Mouse (Mus musculus): ENCODE results near the gene Apela.

Apela gene

DNA sequence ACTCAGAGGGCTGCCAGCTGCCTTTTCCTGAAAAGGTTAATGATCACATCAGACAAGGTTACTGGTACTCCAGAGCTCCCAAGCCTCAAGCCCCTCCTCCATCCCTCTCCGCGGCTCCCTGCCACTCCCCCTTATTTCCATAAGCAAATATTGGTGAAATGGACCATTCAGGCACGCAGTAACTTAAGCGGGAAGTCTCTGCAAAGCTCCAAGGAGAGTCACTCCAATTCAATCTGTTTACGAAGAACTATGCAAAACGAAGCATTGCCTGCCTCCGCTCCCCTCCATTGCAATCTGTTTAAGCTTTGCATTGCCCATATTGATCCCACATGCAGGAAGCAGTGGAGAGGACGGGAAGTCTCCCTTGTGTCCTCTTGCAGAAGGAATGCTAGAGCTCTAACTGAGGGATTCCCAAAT lies at the start of gene Apela:
TSS of gene Apela (minus strand) at position 220 of the 417 bp plus-strand sequence.
- peak; percentile 16 for DNase-seq (ENCODE audit: low spot score)

DNA sequence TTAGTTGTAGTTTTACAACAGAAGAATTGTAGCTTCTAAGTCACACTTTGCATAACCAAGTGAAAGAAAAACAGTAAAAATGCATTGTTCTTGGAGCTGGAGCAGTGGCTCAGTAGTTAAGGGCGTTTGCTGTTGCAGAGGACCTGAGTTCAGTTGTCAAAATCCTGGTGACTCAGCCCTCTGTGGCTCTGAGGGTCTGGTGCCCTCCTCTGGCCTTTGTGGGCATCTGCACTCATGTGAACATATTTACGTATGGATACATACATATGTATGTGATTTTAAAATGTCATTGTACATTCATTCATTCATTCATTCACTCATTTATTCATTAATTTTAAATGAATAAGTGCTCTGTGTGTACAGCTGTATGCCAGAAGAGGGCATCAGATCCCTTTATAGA lies 48.5 kb upstream of the Apela start:
- DNase-seq (ENCODE audit: low spot score) = no peak

DNA sequence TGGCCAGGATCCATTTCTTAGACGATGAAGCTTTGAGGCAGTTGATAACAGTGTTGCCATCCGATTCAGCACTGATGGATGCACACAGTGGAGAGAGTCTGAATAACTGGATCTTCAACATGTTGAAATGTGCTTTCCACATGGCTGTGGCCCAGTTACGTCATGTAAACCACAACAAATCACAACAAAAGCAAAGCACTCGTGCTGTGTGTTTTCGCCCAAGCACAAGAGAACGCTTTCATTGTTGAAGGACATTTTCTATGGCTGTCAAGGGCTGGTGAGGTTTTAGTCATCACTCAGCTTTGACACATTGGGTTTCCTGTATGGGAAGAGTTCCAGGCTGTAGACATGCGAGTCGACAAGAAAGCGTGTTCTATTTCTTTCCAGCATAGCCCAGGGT lies 43.6 kb upstream of the Apela start:
- no peak for DNase-seq (ENCODE audit: low spot score)

DNA sequence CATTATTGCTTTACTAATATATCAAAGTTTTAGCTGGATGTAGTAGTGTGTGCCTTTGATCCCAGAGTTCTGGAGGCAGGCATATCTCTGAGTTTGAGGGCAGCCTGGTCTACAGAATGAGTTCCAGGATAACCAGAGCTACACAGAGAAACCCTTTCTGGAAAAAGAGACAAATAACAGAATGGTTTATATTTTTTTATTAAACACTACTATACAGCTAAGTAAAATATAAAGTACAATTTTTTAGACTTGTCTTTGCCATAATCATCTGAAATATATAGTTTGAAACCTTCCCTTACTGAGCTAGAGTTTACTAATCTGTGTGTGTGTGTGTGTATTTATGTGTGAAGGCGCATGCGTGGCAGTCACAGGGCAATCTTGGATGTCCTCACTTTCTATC lies 37.6 kb upstream of the Apela start, which contains the start of gene Gm10663:
TSS of gene Gm10663 (plus strand) at position 301 of the 400 bp plus-strand sequence.
- DNase-seq (ENCODE audit: low spot score) = no peak

DNA sequence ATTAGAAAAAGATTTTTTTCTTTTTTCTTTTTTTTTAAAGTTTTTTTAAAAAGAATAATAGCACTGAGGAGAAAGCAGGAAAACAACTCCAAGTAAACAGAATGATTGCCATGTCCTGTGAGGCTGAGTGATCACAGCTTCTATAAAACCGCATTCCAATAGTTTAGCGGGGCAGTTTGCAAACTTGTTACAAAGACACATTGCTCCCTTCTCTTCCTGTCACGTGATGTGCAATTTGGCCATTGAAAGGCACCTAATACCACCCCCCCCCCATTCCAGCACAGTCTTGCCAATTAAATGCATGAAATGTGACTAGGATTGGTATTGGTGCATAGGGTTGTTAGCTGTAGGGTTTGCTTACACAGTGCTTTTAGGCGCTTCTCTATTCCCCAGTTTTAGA lies 33.9 kb upstream of the Apela start:
- DNase-seq (ENCODE audit: low spot score) = no peak

DNA sequence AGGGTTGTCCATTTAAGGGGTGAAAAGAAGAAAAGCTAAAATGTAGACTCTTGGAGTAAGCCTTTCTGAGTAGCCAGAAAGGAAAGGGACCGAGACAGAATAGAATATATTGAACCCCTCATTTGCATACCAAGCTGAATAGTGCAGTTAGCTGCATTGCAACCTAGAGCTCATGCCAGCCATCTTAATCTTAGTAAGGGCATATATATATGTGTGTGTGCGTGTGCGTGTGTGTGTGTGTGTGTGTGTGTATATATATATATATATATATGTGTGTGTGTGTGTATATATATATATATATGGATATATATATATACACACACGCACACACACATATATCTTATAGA lies 31.3 kb upstream of the Apela start:
- no peak for DNase-seq (ENCODE audit: low spot score)

DNA sequence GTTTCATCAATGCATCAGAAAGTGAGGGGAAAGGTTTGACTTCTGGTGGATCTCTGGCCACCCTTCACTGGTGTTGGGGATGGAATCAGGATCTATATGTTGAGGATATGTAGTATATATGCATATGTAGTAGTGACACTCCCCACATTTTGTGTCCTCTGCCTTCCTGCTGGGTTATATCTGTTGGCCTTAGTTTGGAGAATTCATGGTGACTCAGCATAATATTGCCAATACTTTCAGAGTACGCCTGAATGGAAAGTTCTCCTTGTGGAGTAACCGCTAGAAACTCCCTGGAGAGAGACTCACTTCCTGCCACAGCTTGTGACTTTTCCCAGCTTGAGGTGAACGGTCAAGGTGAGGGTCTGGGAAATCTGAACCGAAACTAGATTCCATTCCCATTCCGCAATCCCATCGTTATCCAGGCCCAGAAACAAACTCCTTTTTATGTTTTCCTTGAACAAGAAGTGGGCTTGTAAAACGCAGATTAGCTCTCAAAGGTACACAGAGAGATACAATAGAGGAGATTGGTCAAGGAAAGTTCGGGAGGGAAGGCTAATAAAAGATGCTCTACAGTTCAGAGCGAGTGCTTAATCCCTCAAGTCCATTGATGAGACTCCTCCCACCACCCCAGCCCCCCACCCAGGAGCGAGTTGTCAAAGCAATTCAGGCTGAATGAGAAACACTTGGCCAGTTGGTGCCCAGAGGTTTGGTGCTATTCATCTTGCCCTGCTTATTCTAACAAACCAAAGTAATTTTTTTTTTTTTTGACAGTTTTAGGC lies 30.7 kb upstream of the Apela start:
- DNase-seq (ENCODE audit: low spot score) = no peak

DNA sequence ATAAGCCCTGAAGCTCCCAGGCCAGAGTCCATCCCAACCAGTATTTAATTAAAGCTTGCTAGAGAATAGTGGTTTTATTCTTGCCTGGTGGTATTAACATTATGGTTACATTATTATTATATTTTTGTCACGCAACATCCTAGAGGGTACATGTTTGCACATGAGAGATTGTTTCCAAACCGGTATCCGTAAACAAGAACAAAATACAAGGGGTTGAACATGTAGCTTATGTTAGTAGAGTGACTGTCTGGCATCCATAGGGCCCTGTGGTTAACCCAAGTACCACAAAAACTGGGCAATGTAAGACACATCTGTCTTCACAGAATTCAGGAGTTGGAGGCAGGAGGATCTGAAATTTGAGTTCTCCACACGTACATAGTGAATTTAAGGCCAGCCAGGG lies 29.9 kb upstream of the Apela start:
- DNase-seq (ENCODE audit: low spot score) = no peak

DNA sequence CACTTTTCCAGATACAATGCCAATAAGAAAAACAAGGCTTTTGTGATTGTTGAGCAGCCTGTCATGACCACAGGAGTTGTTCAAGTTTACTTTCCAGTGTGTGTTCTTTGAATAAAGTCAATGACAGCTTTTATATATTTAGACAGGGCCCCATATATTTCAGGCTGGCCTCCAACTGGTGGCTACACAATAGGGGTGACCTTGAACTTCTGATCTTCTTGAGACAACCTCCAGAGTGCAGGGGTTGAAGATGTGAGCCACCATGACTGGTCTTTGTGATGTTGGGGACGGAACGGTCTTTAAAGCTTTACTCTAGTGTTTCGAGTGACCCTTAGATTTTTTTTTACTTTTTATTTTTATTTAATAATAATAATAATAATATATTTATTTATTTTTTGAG lies 28.5 kb upstream of the Apela start:
- DNase-seq (ENCODE audit: low spot score) = no peak

DNA sequence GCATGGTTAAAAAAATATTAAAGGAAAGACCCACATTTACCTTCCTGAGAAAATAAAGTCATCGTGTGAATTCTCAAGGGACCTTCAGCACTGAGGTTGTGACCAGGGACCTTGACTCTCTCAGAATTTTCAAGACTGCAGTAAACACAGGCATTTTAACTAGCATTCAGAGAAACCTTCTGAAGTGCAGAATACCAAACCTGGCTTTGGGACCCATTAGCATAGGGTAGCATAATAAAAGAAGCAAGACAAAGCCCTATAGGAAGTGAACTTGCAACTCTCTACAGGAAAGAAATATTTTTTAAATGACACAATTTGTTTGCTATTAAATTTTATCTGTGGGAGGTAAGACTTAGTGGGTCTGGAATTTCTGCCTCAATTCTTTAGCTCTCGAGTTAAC lies 26.9 kb upstream of the Apela start:
- no peak for DNase-seq (ENCODE audit: low spot score)

DNA sequence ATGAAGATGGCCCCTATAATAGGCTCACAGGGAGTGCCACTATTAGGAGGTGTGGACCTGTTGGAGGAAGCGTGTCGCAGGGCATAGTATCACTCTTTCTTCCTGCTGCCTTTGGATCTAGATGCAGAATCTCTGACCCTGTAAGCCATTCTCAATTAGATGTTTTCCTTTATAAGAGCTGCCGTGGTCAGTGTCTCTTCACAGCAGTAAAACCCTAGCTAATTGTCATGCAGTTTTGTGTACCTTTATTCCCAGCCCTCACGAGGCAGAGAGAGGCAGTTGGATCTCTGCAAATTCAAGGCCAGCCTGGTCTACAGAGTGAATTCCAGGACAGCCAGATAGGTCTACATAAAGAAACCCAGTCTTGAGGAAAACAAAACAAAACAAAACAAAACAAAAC lies 25.1 kb upstream of the Apela start:
- DNase-seq (ENCODE audit: low spot score) = no peak

DNA sequence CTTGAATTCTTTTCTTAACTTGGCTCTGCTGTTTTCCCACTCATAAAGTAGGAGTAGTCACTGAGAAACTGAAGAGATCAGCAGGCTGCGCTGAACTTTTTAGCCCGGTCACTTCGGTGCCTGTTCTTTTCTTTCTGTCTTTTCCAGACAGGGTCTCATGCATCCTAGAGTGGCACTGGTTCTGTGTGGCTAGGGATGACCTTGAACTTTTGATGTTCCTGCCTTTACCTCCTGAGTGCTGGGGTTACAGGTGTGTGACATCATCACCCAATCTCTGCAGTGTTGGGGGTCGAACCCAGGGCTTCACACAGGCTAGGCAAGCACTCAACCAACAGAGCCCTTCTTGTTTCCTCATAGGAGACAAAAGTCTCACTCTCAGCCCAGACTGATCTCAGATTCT lies 19.6 kb upstream of the Apela start:
- DNase-seq (ENCODE audit: low spot score) = no peak

DNA sequence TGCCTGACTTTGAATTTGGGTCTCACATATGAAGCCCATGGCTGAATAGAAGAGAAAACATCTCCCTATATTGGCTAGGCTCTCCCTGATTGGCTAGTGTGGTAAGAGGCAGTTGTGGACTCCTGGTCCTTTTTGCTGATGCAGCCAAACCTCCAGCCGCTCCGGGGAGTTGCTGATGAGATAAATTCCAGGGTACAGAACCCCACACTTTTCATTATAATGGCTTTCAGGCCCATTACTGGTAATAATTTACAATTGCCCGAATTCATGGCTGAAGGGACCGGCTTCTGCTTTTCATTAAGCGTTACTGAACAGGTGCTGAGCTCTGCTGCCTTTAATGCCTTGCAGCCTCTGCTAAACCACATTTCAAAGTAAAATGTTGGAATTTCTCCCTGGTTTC lies 16.8 kb upstream of the Apela start:
- DNase-seq (ENCODE audit: low spot score) = no peak

DNA sequence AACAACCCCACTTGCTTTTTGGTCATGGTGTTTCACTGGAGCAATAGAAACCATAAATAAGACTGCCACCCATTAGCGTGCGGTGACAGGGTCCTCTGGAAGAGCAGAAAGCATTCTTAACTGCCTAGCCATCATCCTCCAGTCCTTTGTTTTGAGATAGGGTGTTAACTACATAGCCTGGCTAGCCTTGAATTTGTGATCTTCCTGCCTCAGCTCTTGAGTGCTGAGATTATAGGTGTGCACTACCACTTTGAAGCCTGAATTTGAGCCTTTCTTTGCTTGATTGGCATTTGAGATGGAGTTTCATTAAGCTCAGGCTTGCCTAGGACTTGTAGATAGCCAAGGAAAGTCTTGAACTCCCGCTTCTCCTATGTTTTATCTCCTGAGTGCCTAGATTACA lies 16.4 kb upstream of the Apela start:
- DNase-seq (ENCODE audit: low spot score) = no peak

DNA sequence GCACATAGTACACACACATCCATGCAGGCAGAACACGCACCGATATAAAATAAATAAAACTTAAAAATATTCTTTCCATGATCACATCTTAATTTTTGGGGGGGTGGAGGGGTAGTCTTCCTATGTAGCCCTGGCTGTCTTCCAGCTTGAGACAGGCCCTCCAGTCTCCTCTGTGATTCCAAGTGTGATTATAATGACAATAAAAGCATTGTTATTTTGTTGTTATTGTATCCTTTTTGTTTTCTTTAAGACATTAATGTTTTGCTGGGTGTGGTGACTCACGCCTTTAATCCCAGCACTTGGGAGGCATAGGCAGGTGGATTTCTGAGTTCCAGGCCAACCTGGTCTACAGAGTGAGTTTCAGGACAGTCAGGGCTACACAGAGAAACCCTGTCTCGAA lies 10.7 kb upstream of the Apela start:
- DNase-seq (ENCODE audit: low spot score) = no peak

DNA sequence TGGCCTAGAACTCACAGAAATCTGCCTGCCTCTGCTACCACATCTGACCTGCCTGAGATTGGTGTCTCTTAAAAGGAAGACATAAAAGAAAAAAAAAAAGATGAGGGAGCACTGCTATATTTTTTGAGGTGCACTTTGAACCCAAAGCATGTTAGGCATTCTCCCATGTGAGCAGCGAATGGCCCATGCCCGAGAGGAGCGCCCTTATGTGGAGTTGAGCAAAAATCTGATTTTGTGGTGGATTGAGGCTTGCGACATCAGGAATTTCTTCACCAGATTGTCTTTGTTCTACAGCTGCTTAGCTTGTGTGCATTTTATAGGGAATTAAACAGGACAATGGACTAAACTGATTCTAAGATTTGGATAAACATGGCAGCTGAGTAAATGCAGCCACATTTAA lies 10.1 kb upstream of the Apela start:
- DNase-seq (ENCODE audit: low spot score) = no peak

DNA sequence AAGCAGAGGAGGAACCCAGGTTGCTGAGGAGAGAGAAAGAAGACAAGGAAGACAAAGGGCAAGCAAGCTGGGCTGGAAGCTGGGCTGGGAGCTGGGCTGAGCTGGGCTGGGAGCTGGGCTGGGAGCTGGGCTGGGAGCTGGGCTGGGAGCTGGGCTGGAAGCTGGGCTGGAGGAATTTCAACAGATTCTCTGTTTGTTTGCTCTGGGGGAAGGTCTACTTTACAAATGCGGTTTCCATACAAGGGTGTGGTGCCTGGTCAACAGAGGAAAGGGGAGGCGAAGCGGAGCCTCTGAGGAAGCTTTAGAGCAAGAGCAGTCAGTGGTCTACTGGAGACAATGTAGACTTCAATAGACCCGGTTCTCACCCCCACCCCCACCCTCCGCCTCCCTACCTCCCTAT lies 9.4 kb upstream of the Apela start:
- DNase-seq (ENCODE audit: low spot score) = no peak

DNA sequence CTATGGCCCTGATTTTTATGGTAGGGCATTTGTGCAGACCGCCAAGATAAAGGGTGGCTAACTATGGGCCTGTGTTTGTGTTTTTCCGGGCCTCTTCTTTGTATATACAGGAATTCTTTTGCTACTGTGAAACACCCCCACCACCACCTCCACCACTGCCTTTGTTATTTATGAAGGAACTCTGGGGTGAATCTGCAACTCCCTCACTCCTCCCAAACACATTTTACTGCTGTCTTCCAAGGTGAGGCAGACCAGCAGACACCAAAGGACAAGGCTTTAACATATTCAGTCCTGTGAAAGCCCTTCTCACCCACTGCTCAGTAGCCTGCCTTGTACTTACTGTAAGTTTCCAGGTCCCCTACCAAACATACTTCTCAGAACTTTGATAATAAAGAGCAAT lies 3.0 kb downstream of the Apela start:
- no peak for DNase-seq (ENCODE audit: low spot score)

DNA sequence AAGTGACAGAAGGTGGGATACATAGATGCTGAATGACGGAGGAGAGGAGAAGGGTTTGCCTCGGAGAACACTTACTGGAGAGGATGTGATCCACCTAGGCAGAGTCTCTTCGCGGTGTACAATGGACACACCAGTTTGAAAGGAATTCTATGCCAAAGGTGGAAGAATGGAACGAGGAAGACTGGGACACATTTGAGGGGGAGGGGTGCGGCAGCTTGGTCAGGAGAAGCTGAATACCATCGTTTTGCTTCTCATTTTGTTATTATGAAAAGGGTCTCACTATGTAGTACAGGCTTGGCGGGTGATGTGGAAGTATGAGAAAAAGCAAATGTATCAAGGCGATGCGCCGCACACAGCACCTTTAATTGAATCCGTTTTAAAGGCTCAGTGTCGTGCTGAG lies 4.1 kb downstream of the Apela start:
- DNase-seq (ENCODE audit: low spot score) = no peak

DNA sequence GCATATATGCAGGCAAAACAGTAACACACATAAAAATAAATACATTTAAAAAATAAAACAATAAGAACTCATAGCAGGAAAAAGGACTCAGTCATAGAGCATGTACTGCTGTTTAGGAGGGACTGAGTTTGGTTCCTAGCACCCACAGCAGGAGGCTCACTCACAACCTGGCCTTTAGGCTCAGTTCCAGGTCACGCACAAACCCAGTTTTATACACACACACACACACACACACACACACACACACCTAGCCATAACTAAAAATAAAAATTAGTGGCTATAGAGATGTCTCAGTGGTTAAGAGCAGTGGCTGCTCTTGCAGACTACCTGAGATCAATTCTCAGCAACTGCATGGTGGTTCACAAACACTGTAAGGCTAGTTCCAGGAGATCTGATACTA lies 5.0 kb downstream of the Apela start:
- DNase-seq (ENCODE audit: low spot score) = no peak

DNA sequence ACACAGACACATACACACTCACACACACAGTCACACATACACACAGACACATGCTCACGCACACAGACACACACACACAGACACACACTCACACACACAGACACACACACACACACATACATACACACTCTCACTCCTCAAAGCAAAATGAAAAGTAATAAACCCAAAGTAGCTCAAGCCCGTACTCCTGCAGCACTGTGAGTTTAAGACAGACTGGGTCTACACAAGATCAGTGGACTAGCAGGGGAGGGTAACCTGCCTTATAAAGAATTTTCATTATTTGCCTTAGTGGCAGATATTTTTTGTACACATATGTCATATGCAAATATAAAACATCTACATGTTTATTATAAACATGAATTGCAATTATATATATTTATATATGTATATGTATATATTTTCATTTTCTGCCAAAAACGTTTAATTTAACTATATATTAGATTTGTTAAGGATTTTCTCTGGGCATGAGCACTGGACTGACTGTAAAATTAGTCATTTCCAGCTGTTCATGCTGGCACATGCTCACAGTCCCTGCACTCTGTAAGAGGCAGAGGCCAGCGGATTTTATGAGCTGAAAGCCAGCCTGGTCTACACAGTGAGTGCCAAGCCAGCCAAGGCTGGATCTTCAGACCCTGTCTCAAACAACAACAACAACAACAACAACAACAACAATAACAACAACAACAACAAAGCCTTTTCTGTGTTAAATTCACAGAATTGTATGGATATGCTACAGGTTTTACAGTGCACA lies 6.2 kb downstream of the Apela start:
- DNase-seq (ENCODE audit: low spot score) = no peak

DNA sequence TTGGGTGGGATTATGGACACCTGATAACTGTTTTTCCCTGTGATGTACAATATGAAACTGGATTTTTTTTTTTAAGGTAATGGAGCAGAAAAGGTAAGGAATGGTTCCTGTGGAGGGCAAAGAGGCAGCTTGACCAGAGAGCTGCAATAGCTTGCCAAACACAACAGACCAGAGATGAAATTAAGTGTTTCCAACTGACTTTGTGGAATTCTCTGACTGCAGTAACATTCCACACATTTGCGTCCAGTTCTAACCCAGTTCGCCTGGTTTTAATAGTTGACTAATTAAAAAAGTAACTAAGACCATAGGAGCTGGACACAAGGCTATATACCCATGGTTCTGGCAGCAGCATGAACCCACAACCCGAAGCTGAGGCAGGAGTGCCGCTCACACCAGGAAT lies 7.4 kb downstream of the Apela start:
- no peak for DNase-seq (ENCODE audit: low spot score)

DNA sequence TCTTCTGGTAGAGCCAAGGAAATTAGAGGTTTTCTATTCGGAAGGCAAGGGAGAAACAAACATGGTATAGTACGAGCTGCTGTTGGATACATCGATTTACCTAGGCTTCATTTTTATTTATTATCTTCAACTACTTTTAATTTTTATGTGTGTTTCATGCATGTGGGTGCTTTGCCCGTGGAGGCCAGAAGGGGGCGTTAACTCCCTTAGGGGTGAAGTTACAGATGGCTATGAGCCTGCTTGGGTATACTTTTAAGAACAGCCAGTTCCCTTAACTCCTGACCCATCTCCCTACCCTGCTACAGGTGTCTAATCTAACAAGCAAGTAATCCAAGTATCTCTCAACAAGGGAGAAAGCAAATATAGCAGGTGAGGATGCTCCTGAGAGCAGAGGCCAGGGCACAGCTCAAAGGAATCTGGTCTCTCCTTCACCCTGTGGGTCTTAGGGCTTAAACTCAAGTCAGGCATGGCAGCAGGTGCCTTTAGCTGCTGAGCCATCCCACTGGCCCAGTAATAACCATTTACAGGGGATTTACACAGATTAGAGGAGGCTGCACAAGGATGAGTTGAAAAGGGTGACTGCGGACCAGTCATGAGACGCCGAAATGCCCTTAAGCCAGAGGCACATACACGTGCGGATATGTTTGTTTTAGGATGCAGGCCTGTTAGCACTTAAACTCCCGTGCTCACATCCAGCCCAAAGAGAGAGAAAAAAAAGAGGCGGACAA lies 8.0 kb downstream of the Apela start:
- no peak for DNase-seq (ENCODE audit: low spot score)
